Mouse (Mus musculus) ES-Bruce4 (cell line): ENCODE data around the gene 2610021A01Rik. TPM values are rescaled to one million over a fixed set of nuclear protein-coding genes. Genes with fewer than 3 reads are reported as not detected.
"Not testable (repeated sequence)": the region's sequence is repeated elsewhere in the genome, so short reads cannot be mapped to it uniquely, and the experiment has no call there.

Source experiments
- H3K27ac ChIP-seq: 2 replicates; pipeline ENCODE4 v1.5.1; 2012; ENCODE audit warnings: low read length, inconsistent platforms; ENCODE audit not compliant: insufficient read depth
- H3K27me3 ChIP-seq: 2 replicates; pipeline ENCODE4 v1.6.1; 2012; ENCODE audit warnings: mild to moderate bottlenecking, low read length, inconsistent platforms; ENCODE audit not compliant: control insufficient read depth, poor library complexity, insufficient read depth, severe bottlenecking
- H3K36me3 ChIP-seq: 2 replicates; pipeline ENCODE4 v1.6.1; 2012; ENCODE audit warnings: inconsistent platforms, mild to moderate bottlenecking, low read length, moderate library complexity; ENCODE audit not compliant: control insufficient read depth, poor library complexity, insufficient read depth, severe bottlenecking
- H3K4me1 ChIP-seq: one replicate; pipeline ENCODE4 v1.8.1; 2011; ENCODE audit warnings: low read length; ENCODE audit not compliant: control insufficient read depth, insufficient read depth
- H3K4me3 ChIP-seq: 2 replicates; pipeline ENCODE4 v1.5.1; 2011; ENCODE audit warnings: low read depth, mild to moderate bottlenecking, low read length
- H3K9ac ChIP-seq: 2 replicates; pipeline ENCODE4 v1.6.1; 2012; ENCODE audit warnings: low read depth, mild to moderate bottlenecking, inconsistent platforms; ENCODE audit not compliant: poor library complexity, severe bottlenecking
- H3K9me3 ChIP-seq: replicated peaks from 2 replicates; pipeline ENCODE4 v1.6.1; 2012; ENCODE audit warnings: mild to moderate bottlenecking, low read length, inconsistent platforms; ENCODE audit not compliant: control insufficient read depth, poor library complexity, insufficient read depth, severe bottlenecking
- CTCF ChIP-seq: IDR thresholded peaks from one replicate; pipeline ENCODE4 v1.8.1; 2011; ENCODE audit warnings: low read depth, low read length
- EP300 ChIP-seq: IDR thresholded peaks from 2 replicates; pipeline ENCODE4 v1.6.1; 2011; ENCODE audit warnings: low read depth, low read length; ENCODE audit not compliant: insufficient read depth
- POLR2A ChIP-seq: IDR thresholded peaks from one replicate; pipeline ENCODE4 v1.8.1; 2011; ENCODE audit warnings: low read length; ENCODE audit not compliant: insufficient read depth
- polyA plus RNA-seq: library from polyadenylated mRNA; stranded (reverse); fragments of >200 nt; gene quantifications from 2 replicates; pipeline ENCODE4 v1.2.4, GENCODE M21; 2011; ENCODE audit warnings: low read depth; ENCODE audit not compliant: missing spikeins, insufficient read depth, insufficient read length

The 2610021A01Rik gene
- polyA plus RNA-seq, 1 experiment, result 62.1 TPM

DNA sequence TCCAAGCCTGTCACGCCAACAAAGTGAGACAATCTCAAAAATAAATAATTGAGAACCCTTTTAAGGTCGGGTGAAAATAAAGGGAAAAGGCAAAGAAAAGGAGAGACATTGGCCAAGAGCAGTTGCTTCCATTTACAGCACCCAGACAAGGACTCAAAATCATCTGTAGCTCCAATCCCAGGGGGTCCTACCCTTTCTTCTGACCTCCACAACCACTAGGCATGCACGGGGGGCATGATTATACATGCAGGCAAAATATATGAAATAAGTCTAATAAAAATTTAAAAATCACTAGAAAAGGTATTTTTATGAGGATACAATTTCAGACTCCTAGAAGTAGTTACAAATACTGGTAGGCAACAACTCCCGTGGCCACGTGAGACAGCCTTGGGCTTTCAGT is 415 bp upstream of the 2610021A01Rik start:
- TF ChIP-seq CTCF, result no peak
- TF ChIP-seq EP300, result no peak
- TF ChIP-seq POLR2A, result no peak
- Histone ChIP-seq H3K9me3 (no peaks in the 10 kb centered on the region), H3K36me3 (peaks cover 2% of the 10 kb centered on the region; the same call in 1 of the 2 replicates), H3K27me3 (no peaks in the 10 kb centered on the region), H3K27ac (peak overlapping the region; percentile 48; the same call in 1 of the 2 replicates), H3K9ac (peak overlapping the region; percentile 73), H3K4me3 (peak overlapping the region; percentile 97), H3K4me1 (peaks cover 1% of the 10 kb centered on the region)

GRCm38 (mm10) chr7:41599932-41600548 is 1.0 kb downstream of the 2610021A01Rik start:
- H3K9ac ChIP-seq, result peak overlapping the region; percentile 73
- peak overlapping the region; percentile 94 for H3K4me3 ChIP-seq
- peaks cover 9% of the 10 kb centered on the region for H3K36me3 ChIP-seq
- no peaks in the 10 kb centered on the region for H3K9me3 ChIP-seq
- TF ChIP-seq EP300, result no peak
- TF ChIP-seq POLR2A, result no peak
- no peak for TF ChIP-seq CTCF
- H3K27me3 ChIP-seq, result no peaks in the 10 kb centered on the region
- peaks cover 1% of the 10 kb centered on the region for H3K4me1 ChIP-seq
- 0 out of 2 replicates have a peak overlapping the region, but pooled peaks have one; percentile 9 for H3K27ac ChIP-seq

DNA sequence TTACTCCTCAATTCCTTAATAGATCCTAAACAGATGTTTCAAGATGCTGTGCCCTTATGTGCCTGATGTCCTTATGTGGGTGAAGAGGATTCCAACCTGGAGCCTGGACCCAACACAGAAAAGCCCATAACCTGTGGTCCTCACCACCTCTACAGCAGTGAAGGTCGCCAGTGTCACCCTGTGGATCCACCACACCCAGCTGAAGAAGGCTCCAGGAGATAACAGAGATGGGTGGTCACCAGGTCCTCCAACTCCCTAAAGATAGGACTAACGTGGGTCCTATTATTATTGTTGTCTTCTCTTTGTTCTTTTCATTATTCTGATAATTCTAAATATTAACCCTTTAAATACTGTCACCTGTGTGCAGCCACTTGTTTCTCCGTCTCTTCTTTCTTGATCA is 12.6 kb downstream of the 2610021A01Rik start:
- H3K27ac ChIP-seq, result no peak overlapping the region
- peaks cover 36% of the 10 kb centered on the region for H3K36me3 ChIP-seq
- H3K4me3 ChIP-seq, result no peak overlapping the region
- no peaks in the 10 kb centered on the region for H3K4me1 ChIP-seq
- TF ChIP-seq POLR2A (no peak), CTCF (no peak), EP300 (no peak)
- no peaks in the 10 kb centered on the region for H3K27me3 ChIP-seq
- no peak overlapping the region for H3K9ac ChIP-seq
- no peaks in the 10 kb centered on the region for H3K9me3 ChIP-seq

DNA sequence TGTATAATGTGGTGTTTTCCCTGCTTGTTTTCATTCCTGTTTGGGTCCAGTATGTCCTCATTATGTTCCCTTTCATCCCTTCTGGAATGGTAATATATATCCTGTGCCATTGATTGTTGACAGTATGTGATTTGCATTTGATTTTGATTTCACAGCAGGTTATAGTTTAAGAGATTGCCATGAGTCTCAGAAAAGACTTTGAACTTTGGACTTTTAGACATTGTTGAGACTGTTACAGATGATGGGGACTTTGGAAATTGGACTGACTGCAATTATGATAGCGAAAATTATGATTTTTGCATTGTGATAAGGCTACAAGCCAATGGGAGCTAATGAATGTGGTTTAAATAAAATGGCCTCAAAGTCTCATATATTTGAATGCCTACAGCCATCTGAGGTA is 17.2 kb downstream of the 2610021A01Rik start:
- H3K27me3 ChIP-seq, H3K4me1 ChIP-seq, H3K9me3 ChIP-seq, H3K27ac ChIP-seq, H3K9ac ChIP-seq, H3K4me3 ChIP-seq: not testable (repeated sequence)
- H3K36me3 ChIP-seq, result peaks cover 38% of the 10 kb centered on the region

- Histone ChIP-seq H3K9ac (peak within 1 kb of the TSS; percentile 45), H3K27ac (peak within 1 kb of the TSS; percentile 85), H3K4me1 (no peaks in the 10 kb centered on the region), H3K27me3 (no peaks in the 10 kb centered on the region), H3K4me3 (peak within 1 kb of the TSS; percentile 97), H3K36me3 (peaks cover 4% of the 10 kb centered on the region), H3K9me3 (peaks cover 3% of the 10 kb centered on the region)
- TF ChIP-seq POLR2A (no peak), CTCF (peak; percentile 59)
Measured at GRCm38 (mm10) chr7:41632409-41633220, 33.6 kb downstream of the 2610021A01Rik start, which contains the start of gene Zfp788. Gene Zfp788, plus strand, starts transcription at chr7:41633203.
